Mouse (Mus musculus): ENCODE measurements around the gene Jag2. TPM values are rescaled to one million over a fixed set of nuclear protein-coding genes. Genes with fewer than 3 reads are reported as not detected.
A peak's percentile ranks its signal among the peaks of the same experiment; 100 is the strongest.

Gene Jag2
- polyA plus RNA-seq, 1 experiment = 51.8 TPM

DNA sequence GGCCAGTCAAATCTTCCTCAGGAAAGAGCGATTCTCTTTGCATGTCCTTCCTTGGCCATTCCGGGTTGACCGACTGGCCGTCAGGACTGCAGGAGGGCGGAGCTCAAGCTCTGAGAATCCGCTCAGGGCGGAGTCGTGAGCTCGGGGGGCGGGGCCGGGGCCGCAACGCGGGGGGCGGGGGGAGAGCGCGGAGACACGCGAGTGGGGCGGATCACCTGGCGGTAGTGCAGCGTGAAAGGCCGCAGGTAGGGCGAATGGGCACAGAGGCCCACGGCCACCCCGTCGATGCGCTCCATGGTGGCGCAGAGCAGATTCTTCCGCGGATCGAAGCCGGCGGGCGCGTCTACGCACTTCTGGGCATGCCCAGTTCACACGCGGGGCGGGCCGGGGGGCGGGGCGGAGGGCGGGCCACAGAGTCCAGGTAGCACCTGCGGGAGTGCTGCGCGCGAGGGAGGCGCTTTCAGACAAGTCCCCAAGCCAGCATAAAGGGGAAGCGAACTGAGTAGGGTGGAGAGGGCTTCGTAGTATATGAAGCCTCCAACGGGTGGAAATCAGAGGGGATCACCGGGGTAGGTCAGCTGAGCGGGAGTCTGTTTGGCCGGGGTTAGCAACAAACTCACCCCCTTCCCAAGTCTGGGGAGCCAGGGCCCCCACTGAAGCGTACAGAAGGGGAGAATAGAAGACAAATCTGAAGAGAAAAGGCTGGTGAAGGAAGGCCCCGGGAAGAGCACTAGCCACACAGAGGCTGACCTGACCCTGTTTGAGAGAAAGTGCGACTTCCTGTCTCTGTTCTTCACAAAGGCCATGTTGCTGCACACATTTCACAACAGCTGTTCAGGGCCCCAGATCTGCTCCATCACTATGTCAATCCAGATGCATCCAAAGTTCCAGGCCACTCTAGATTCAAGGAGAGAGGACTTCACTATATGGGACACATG, 12.5 kb upstream of the Jag2 start, which contains the start of gene Nudt14:
Nudt14 (minus strand) TSS at position 349 of the 938 bp plus-strand sequence.
- Histone ChIP-seq H3ac (ENCODE audit: control insufficient read depth, insufficient read length) (peak within 1 kb of the TSS; percentile 42), H3K79me2 (ENCODE audit: control insufficient read depth, insufficient read depth) (no peaks in the 10 kb centered on the region), H3K4me3 (peak within 1 kb of the TSS; percentile 35), H3K27me3 (ENCODE audit: control insufficient read depth, insufficient read depth, insufficient read length) (no peaks in the 10 kb centered on the region), H3K36me3 (ENCODE audit: control insufficient read depth, insufficient read depth) (no peaks in the 10 kb centered on the region), H3K4me2 (ENCODE audit: low read depth) (peak within 1 kb of the TSS; percentile 96)
- TF ChIP-seq POLR2AphosphoS2 (IDR thresholded peaks at IDR 0.05; ENCODE audit: insufficient read length, low read depth) (peak; percentile 72), POLR2A (IDR thresholded peaks at IDR 0.05; ENCODE audit: insufficient read length, low read depth) (peak; percentile 77), SRF (IDR thresholded peaks at IDR 0.05; ENCODE audit: control insufficient read depth, insufficient read length, low read depth) (peak; percentile 60), REST (IDR thresholded peaks at IDR 0.05; ENCODE audit: insufficient read depth, insufficient read length) (no peak)

DNA sequence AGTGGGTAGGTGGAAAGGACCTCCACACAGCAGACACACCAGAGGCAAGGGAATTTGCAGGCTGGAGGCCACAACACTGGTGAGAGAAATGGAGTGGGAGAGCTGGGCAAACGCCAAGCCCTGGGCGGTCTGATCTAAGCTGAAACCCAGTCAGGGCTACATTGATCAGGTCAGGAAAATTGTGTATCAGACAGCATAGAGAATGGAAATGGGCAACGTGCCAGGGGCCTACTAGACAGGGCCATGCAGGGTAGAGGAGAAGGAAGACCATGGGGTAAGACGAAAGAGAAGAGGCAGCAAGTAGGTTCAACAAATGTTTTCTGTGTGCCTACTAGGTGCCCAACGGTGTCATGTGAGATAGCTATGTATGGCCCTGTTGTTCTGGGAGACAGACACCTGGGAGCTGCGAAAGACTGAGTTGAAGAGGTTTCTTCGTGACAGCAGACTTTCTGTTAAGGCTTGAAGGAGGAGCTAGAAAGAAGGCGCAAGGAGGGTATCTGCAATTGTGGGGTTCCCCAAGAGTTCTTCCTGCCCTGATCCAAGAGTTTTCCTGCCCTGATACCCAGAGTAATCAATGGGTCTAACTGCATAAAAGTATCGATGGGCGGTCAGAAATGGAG, 11.7 kb upstream of the Jag2 start:
- peak overlapping the region; percentile 42 for H3ac ChIP-seq (ENCODE audit: control insufficient read depth, insufficient read length)
- no peaks in the 10 kb centered on the region for H3K27me3 ChIP-seq (ENCODE audit: control insufficient read depth, insufficient read depth, insufficient read length)
- TF ChIP-seq TCF3 (IDR thresholded peaks at IDR 0.05; ENCODE audit: insufficient read length, low read depth) (no peak), POLR2A (IDR thresholded peaks at IDR 0.05; ENCODE audit: insufficient read length, low read depth) (peak; percentile 5)
- H3K4me3 ChIP-seq = peak overlapping the region; percentile 35
- H3K36me3 ChIP-seq (ENCODE audit: control insufficient read depth, insufficient read depth) = no peaks in the 10 kb centered on the region
- H3K79me2 ChIP-seq (ENCODE audit: control insufficient read depth, insufficient read depth) = peaks cover 6% of the 10 kb centered on the region
- peak overlapping the region; percentile 96 for H3K4me2 ChIP-seq (ENCODE audit: low read depth)

DNA sequence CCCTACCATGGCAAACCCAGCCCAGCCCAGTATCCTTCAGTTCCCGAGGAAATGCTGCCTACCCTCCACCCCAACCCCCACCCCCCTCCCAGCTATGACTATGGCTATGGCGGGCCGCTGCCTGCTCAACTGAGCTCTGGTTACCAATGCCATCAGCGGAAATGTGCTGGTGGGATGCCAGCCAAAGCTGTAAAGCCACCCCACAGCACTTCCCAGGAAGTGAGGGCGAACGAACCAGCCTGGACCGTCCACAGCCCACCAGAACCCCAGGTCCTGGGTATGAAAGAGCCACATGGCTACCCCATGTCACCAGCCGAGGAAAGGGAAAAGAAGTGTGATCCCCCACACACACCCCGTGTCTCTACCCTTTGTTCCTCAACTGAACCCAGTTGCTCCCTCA, 11.1 kb upstream of the Jag2 start:
- H3K79me2 ChIP-seq (ENCODE audit: control insufficient read depth, insufficient read depth) = peaks cover 6% of the 10 kb centered on the region
- no peaks in the 10 kb centered on the region for H3K36me3 ChIP-seq (ENCODE audit: control insufficient read depth, insufficient read depth)
- TF ChIP-seq CEBPB (IDR thresholded peaks at IDR 0.05; ENCODE audit: insufficient read depth, poor library complexity, severe bottlenecking) (no peak), POLR2A (IDR thresholded peaks at IDR 0.05; ENCODE audit: insufficient read length, low read depth) (peak; percentile 33), MYOD1 (IDR thresholded peaks at IDR 0.05; ENCODE audit: control insufficient read depth in 1 of 3, insufficient read length in 2 of 3, low read depth in 2 of 3) (peak in 1 of 3 experiments; percentile 8)
- peak overlapping the region; percentile 96 for H3K4me2 ChIP-seq (ENCODE audit: low read depth)
- H3K27me3 ChIP-seq (ENCODE audit: control insufficient read depth, insufficient read depth, insufficient read length) = no peaks in the 10 kb centered on the region
- H3ac ChIP-seq (ENCODE audit: control insufficient read depth, insufficient read length) = no peak overlapping the region
- H3K4me3 ChIP-seq = peak overlapping the region; percentile 35

DNA sequence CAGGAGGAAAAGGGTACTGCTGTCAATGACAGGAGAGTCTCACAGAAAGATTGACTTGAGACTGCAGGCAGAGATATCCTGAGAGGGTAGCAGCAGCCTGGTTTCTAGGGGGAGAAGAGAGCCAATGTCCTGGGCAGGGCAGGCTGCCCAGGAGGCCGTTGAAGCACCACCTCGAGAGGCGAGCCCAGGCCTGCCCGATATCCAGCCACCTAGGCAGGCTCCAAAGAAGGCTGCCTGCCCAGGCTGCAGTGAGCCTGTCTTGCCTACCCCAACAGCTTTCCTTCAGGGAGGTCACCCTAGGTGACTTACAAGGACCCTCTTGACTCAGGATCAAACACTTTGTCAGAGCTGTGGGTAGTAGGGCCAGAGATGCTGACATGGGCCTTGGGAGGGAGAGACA, 10.7 kb upstream of the Jag2 start:
- Histone ChIP-seq H3K36me3 (ENCODE audit: control insufficient read depth, insufficient read depth) (no peaks in the 10 kb centered on the region), H3K4me2 (ENCODE audit: low read depth) (peak overlapping the region; percentile 96), H3K4me3 (peak overlapping the region; percentile 35), H3K27me3 (ENCODE audit: control insufficient read depth, insufficient read depth, insufficient read length) (no peaks in the 10 kb centered on the region), H3K79me2 (ENCODE audit: control insufficient read depth, insufficient read depth) (peaks cover 6% of the 10 kb centered on the region), H3ac (ENCODE audit: control insufficient read depth, insufficient read length) (no peak overlapping the region)
- TF ChIP-seq TCF12 (IDR thresholded peaks at IDR 0.05; ENCODE audit: insufficient read depth, poor library complexity, severe bottlenecking) (no peak), E2F4 (IDR thresholded peaks at IDR 0.05; ENCODE audit: insufficient read depth) (no peak), REST (IDR thresholded peaks at IDR 0.05; ENCODE audit: insufficient read depth, insufficient read length) (no peak), POLR2AphosphoS2 (IDR thresholded peaks at IDR 0.05; ENCODE audit: insufficient read length, low read depth) (peak; percentile 32)

DNA sequence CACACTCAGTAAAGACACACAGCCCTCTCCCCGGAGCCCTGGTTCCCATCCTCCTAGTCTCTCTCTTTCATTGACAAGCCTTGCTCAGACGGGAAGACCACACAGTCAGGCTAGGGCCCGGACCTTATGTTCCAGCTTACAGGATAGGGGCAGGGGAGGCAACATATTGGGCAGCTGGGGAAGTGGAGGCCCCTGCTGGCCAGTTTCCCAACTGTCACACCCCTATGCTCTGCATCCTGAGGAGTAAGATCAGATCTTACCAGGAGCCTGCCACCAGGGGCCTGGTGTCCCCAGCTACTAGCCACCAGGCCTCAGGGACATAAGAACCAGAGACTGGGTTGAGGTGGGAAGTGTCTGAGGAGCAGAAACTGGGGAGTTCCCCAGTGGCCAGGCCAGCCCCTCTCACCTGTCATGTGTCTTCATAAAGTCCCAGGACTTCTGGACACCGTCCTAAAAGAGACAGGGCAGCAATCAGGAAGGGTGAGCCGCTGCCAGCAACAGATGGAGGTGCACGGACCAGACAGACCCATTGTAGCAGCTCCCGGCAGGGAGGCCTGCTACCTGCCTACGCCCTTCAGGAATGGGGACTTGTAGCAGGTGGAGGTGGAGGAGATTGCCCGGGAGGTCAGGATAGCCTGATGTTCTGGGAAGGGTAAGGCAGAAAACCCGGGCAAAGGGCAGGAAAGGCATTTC, 9.4 kb upstream of the Jag2 start:
- peak overlapping the region; percentile 96 for H3K4me2 ChIP-seq (ENCODE audit: low read depth)
- H3K4me3 ChIP-seq = peak overlapping the region; percentile 11
- no peaks in the 10 kb centered on the region for H3K27me3 ChIP-seq (ENCODE audit: control insufficient read depth, insufficient read depth, insufficient read length)
- peaks cover 6% of the 10 kb centered on the region for H3K79me2 ChIP-seq (ENCODE audit: control insufficient read depth, insufficient read depth)
- no peak overlapping the region for H3ac ChIP-seq (ENCODE audit: control insufficient read depth, insufficient read length)
- no peaks in the 10 kb centered on the region for H3K36me3 ChIP-seq (ENCODE audit: control insufficient read depth, insufficient read depth)
- no peak for TF ChIP-seq MAX (IDR thresholded peaks at IDR 0.05; ENCODE audit: low read depth)
- TF ChIP-seq MYOD1 (IDR thresholded peaks at IDR 0.05; ENCODE audit: control insufficient read depth in 1 of 3, insufficient read length in 2 of 3, low read depth in 2 of 3) = peak in 2 of 3 experiments; percentile 23 to 44

DNA sequence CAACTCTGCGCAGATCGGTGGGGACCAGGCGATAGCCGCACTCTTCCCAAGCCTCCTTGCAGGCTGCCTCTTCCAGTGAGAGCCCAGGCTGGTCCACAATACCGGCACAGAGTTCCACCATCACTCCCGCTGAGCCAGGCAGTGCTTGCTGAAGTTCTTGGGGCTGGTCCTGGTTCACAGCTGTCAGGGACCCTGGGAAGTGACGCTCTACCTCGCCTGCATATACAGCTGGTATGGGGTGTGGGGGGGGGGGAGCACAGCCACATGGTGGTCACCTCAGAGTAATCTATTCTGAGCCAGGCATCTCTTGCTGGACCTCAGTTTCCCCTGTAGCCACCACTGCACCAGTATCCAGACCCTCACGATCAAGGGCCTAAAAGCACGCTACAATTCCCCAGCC, 8.8 kb upstream of the Jag2 start:
- peak overlapping the region; percentile 96 for H3K4me2 ChIP-seq (ENCODE audit: low read depth)
- peak in 2 of 3 experiments; percentile 44 to 67 for TF ChIP-seq MYOD1 (IDR thresholded peaks at IDR 0.05; ENCODE audit: control insufficient read depth in 1 of 3, insufficient read length in 2 of 3, low read depth in 2 of 3)
- peak in 2 of 3 experiments; percentile 41 to 63 for TF ChIP-seq MYOG (IDR thresholded peaks at IDR 0.05; ENCODE audit: control insufficient read depth in 1 of 3, insufficient read depth in 1 of 3, insufficient read length in 2 of 3, low read depth in 2 of 3)
- no peak for TF ChIP-seq SRF (IDR thresholded peaks at IDR 0.05; ENCODE audit: control insufficient read depth, insufficient read length, low read depth)
- H3K36me3 ChIP-seq (ENCODE audit: control insufficient read depth, insufficient read depth) = no peaks in the 10 kb centered on the region
- H3K79me2 ChIP-seq (ENCODE audit: control insufficient read depth, insufficient read depth) = peaks cover 6% of the 10 kb centered on the region
- peak overlapping the region; percentile 11 for H3K4me3 ChIP-seq
- H3K27me3 ChIP-seq (ENCODE audit: control insufficient read depth, insufficient read depth, insufficient read length) = no peaks in the 10 kb centered on the region
- H3ac ChIP-seq (ENCODE audit: control insufficient read depth, insufficient read length) = no peak overlapping the region
